Mouse (Mus musculus): ENCODE results near the gene Ace.

DNA sequence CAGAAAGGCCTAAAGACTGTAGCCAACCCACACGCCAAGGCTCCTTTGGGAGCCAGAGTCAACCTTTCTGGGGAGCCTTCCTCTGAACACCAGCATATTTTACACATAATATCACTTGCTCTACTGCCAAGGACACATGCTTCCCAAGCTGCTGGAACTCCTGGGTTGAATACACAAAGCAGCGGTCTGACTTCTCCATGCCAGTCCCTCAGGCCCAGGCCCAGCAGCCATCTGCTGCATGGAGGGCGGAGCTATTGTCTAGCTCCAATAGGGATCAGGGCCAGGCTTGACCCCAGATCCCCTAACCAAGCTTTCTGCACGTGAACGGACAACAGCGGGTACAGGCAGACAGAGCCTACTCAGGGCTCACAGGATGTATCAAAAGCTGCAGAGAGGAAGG is 32.9 kb upstream of the Ace start:
- TF ChIP-seq GATA1 (IDR thresholded peaks at IDR 0.05; ENCODE audit: low read length) = no peak
- TF ChIP-seq TAL1 (IDR thresholded peaks at IDR 0.05; ENCODE audit: low read length) = no peak
